Mouse (Mus musculus) frontal cortex, adult 2 months (tissue): ENCODE measurements at regions not wholly inside any gene's neighbourhood (a gene's known extent, or its start where the extent isn't known, plus 50 kb on each side); places are given as distances from the start of the nearest gene placed in this dataset.

Source experiments
- DNase-seq, 2 experiments: peaks; one replicate each; pipeline ENCODE4 v3.0.0; 2022; ENCODE audit warnings: low spot score in 1 of 2; ENCODE audit errors: extremely low spot score in 1 of 2

- no peak for DNase-seq
Measured at GRCm38 (mm10) chr16:76082465-76082864, 60.4 kb upstream of the Samsn1 start.

DNA sequence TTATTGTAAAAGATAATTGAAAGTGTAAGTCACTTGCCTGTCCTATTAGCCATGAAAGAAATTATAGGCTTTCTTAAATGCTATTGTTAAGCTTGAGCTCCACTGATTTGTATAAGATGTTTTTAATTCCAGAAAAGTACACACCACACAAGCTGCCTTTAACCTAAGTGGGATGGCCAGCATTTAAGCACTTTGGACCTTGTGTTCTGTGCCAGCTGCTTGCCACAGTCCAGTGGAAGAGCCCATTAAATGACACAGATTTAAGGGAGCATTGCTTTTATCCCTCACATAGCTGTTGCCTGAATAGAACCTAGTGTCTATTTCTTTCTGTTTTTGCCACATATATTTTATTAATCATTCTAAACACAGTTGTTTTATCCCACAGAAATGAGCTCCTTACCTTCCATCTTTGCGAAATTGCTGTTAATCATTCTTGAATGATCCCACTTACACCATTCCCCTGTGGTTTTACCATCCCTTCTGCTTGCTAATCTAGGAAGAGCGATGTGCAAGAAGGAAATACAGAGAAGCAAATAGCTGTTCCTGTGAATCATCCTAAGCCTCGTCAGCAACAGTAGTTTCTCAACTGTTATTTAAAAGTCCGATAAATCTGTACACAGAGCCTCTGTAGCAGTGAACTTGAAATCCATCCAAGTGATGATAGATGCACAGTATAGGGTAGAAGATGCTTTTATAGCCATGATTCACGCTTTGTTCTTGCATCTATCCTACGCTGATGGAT lies 57.9 kb upstream of the Samsn1 start:
- DNase-seq: peak; percentile 6 to 44

DNA sequence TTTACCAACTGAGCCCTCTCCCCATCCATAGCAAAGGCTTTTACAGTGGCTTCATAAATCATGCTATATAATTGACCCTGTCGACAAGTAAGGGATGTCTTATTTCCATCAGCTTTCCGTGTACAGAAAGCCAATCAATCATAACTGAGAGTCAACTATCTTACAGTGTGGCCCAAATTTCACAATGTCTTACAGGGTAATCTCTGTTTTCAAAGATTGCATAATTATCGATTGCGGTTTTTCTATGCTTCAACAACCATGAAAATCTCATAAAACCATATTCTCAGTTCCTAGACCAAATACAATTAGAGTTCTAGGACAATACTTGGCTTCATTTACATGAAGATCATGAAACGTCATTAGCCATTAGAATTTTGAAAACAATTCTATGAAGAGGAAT lies 56.1 kb upstream of the Samsn1 start:
- no peak for DNase-seq

DNA sequence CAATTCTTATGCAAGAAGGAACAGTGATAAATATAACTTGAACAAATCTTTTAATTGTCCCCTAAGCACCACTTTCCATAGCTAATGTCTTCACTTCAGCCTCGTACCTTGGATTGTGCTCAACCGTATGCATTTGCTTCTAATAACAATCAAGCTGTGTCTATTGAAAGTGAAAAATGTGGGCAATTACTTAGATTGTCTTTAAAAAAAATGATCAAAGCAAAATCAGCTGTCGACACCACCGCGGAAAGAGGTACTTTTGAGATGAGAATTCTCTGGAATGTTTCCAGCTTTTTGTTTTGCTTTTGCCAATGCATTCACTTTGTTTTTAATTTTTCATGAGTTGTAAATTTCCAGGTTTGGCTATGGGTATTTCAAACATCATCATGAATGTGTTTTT lies 54.1 kb upstream of the Samsn1 start:
- DNase-seq: no peak
